Mouse (Mus musculus) adrenal gland, postnatal 10 days (tissue): ENCODE measurements at regions not wholly inside any gene's neighbourhood (a gene's known extent, or its start where the extent isn't known, plus 50 kb on each side); places are given as distances from the start of the nearest gene placed in this dataset.

Source experiments
- DNase-seq: peaks from one replicate; pipeline ENCODE4 v3.0.0; 2021; ENCODE audit warnings: mixed read lengths

- no peak for DNase-seq
Observed at GRCm38 (mm10) chr5:12233377-12234096, 149.6 kb upstream of the Sema3d start.

- no peak for DNase-seq
Observed at GRCm38 (mm10) chr5:12243179-12243805, 139.9 kb upstream of the Sema3d start.

GRCm38 (mm10) chr5:12293685-12294084, 89.5 kb upstream of the Sema3d start:
- no peak for DNase-seq

- no peak for DNase-seq
Observed at GRCm38 (mm10) chr5:12297331-12297730, 85.9 kb upstream of the Sema3d start.

- no peak for DNase-seq
Observed at GRCm38 (mm10) chr5:12301833-12302808, 81.1 kb upstream of the Sema3d start.

GRCm38 (mm10) chr5:12309408-12309807, 73.8 kb upstream of the Sema3d start:
- DNase-seq: no peak

- DNase-seq: no peak
Observed at GRCm38 (mm10) chr5:12332648-12333305, 50.4 kb upstream of the Sema3d start.
